Mouse (Mus musculus): ENCODE measurements around the gene Ppp1r8.
"Not testable (repeated sequence)": the region's sequence is repeated elsewhere in the genome, so short reads cannot be mapped to it uniquely, and the experiment has no call there.

The Ppp1r8 gene

DNA sequence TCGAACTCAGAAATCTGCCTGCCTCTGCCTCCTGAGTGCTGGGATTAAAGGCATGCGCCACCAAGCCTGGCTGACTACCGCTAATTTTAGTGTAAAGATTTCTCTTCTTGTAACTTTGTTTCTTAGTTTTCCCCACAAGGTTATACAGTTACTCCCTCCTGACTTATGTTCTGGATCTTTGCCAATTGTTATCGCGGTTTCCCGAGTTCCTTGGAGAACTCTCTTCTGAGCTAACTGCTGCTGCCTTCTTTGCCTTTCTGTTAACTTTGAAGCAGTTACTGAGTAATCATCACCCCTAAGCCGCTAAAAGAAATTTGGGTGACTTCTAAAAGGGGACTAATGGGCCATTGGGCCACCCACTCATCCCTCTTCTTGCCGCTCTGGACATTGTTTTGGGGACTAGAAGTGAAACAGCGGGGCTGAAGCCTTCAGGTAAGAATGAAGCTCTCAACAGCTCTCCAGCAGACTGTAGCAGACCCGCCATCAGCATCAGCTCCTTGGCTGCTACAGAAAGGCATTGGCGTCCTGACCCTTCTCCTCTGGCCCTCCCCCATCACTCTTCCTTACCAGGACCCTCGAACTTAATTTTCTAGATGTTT is 37.3 kb downstream of the Ppp1r8 start:
- DNase-seq = no peak

DNA sequence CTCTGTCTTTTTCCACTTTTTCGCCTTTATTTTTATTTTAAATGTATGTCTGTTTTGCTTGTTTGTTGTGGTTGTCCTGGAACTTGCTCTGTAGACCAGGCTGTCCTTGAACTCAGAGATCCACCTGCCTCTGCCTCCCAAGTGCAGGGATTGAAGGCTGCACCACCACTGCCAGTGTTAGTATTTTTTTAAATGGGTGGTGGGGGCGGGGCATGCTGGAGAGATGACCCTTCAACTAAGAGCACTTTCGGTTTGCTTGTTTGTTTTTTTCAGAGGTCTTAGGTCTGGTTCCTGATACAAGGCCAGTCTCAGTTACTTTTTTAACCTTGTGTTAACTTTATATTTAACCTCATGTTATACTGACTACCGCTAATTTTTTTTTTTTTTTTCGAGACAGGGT is 37.8 kb downstream of the Ppp1r8 start:
- DNase-seq = no peak

DNA sequence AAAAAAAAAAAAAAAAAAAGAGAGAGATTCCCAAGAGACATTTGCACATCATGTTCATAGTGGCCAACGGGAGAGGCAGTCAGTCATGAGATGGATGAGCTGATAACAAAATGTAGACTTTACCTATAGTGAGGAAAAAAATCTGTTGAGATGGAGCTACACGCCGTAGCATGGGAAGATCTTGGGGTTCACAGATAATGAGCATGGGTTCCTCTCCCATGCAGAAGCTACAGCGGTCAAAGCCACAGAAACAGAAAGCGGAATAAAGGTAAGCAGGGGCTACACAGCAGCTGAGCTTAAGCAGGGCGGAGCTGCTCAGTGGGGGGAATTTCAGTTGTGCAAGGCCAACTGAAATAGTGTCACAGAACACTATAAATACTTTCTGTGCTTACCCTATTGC is 38.6 kb downstream of the Ppp1r8 start:
- DNase-seq = no peak

DNA sequence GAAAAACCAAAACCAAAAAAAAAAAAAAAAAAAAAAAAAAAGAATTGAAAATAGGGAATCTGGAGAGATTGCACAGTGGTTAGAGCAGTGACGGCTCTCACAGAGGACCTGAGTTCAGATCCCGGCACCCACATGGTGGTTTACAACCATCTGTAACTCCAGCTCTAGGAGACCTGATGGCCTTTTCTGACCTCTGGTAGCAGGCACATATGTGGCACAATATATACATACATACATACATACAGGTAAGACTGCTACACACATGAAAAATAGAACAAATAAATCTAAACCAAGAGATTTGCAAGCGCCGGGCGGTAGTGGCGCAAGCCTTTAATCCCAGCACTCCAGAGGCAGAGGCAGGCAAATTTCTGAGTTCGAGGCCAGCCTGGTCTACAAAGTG is 39.1 kb downstream of the Ppp1r8 start:
- no peak for DNase-seq

DNA sequence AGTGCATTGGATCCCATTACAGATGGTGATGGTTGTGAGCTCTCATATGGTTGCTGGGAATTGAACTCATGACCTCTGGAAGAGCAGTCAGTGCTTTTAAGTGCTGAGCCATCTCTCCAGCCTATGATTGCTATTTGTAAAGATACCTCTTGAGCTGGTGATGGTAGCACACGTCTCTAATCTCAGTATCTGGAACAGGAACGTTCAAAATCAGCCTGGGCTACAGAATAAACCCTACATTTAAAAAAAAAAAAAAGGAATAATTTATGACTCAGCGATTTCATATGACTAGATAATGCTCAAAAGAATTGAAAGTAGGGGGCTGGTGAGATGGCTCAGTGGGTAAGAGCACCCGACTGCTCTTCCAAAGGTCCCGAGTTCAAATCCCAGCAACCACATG is 39.8 kb downstream of the Ppp1r8 start:
- no peak for DNase-seq

DNA sequence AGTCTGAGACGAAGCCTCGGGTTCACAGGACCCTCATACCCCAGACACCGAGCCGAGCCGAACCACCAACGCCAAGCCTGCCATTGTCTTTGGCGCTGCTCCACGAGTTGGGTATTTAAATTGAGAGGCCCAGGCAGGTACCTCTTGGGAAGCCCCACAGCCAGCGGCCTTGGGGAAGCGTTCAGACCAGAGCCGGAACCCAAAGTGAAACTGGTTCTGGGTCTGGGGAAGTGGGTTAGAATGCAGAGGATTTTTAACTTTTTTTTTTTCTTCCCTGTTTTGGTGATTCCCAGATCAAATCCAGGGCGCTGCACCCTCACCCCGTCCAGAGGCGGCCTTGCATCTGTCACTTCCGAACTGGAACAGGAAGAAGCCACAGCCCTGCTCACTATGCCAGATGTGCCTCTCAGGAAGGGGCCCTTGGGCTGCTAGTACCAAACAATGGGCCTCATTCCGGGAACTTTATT is 40.8 kb downstream of the Ppp1r8 start:
- DNase-seq = no peak

DNA sequence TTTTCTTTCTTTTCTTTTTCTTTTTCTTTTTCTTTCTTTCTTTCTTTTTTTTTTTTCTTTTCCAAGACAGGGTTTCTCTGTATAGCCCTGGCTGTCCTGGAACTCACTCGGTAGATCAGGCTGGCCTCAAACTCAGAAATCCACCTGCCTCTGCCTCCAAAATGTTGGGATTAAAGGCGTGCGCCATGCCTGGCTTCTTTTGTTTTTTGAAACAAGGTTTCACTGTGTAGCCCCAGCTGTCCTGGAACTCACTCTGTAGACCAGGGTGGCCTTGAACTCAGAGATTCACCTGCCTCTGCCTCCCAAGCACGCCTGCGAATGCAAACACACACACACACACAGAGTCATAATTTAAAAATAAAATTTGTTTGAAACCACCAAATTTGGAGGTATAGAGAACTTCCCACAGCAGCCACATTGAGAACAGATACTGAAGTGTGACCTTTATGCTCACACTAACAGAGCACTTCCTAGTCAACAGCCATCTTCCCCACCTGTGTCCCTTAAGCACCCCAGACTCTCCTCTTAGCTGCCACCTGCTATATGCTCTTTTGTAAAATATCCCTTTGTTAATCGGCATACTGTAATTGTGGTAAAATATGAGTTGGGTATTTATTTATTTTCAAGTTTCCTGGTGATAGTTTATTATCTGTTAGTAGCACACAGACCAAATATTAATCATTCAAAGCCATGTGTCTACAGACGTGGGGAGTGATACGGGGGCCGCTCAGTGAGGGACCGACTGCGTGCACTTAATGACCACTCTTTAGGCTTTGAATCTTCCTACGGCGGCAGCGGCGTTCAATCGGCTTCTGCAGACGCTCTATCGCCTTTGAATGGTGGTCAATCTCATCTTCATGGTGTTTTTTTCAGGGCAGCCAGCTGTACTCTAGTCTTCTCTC is 41.5 kb downstream of the Ppp1r8 start:
- no peak for DNase-seq

DNA sequence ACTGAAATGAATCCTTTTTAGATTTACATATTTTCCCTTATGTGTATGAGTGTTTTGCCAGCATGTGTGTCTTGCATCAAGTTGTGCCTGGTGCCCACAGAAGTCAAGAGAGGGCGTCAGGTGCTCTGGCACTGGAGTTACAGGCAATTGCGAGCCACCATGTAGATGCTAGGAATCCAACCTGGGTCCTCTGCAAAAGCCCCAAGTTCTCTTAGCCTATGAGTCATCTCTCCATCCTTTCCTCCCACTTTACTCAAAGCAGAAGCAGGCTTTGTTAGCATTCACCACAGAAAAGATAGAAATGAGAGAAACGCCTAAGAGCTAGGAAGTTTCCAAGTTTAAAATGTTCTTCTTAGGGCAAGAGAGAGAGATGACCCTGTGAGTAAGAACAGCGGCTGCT is 43.1 kb downstream of the Ppp1r8 start:
- no peak for DNase-seq

DNA sequence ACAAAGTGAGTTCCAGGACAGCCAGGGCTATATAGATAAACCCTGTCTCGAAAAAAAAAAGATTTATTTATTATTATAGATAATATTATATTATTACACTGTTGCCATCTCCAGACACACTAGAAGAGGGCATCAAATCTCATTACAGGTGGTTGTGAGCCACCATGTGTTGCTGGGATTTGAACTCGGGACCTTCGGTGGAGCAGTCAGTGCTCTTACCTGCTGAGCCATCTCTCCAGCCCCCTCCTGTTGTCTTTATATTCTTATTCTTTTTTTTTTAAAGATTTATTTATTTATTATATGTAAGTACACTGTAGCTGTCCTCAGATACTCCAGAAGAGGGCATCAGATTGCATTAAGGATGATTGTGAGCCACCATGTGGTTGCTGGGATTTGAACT is 44.3 kb downstream of the Ppp1r8 start:
- not testable (repeated sequence) for DNase-seq

DNA sequence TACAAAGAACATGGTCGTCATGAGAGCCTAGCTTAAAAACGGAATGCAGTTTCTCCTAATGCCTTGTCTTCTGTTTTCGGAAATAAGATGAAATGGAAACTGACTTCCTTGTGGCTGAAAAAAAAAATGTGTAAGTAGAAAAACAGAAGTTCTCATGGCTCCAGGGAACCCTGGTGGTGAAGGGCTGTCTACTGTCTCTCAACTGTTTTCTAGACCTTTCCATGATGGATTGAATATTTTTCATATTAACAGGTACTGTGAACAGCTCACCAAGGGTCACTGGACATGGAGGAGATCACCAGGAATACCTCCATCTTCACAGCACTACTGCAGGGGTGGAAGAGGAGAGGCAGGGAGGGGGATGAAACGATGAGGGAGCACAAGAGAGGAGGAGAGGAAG is 44.9 kb downstream of the Ppp1r8 start:
- DNase-seq = no peak

DNA sequence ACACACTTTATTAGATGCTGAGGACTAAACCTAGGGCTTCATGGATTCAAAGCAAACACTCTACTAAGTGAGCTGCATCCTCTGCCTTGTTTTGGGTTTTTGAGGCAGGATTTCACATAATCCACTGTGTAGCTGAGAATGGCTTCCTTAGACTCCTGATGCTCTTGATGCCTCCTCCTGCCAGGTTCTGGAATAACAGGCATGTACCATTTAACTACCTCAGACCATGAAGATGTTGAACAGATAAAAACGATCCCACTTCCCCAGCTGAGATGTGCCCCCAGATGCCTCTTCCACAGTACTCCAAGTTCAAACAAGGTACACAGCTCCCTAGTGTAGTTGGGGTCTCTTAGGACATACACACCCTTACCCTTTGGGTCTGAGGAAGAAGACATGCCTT is 45.5 kb downstream of the Ppp1r8 start:
- no peak for DNase-seq

DNA sequence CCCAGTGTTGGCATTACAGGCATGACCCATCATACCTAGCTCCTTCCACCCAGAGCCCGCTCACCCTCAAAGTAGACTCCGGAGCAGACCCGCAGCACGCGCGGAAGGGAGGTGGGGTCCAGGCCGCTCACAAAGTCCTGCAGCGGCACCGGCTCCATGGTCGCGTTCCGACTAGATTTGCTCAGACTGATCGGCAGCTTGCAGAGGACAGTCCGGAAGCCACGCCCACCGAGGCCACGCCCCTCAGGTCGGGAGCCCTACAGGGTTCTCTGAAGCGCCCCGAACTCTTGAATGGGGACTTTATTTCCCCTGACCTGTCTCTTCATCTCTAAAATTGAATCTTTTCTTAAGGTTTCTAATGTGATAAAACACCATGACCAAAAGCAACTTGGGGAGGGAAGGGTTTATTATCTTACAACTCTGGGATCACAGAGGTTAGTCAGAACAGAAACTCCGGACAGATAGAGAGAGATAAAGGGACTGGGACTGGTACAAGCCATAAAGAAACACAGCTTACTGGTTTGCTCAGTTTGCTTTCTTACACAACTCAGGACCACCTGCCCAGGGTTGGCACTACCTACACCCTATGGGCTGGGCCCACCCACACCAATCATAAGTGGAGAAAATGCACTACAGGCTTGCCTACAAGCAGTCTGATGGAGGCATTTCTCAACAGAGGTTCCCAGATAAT is 46.6 kb downstream of the Ppp1r8 start, which contains the start of gene Themis2:
Gene Themis2, minus strand, starts transcription at position 192 of the 691 bp plus-strand sequence.
- DNase-seq = peak; percentile 75

DNA sequence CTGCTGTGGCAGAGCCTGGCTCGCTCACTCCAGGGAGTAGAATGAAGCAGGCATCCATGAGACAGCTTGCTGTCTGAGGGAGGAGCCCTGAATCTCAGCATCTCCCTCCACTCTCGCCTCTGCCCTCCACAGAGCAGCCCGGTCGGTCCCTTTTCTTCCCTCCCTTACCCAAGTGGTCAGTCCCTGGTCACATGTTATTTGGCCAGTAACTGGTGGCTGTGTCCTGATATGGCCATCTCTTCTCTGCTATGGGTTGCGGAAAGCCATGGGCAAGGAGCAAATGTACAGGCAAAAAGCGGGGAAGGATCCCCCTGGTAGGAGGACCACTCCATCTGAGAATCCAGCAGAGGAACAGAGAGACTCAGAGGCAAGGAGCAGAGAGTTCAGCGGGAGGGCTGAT is 47.8 kb downstream of the Ppp1r8 start:
- DNase-seq = no peak

DNA sequence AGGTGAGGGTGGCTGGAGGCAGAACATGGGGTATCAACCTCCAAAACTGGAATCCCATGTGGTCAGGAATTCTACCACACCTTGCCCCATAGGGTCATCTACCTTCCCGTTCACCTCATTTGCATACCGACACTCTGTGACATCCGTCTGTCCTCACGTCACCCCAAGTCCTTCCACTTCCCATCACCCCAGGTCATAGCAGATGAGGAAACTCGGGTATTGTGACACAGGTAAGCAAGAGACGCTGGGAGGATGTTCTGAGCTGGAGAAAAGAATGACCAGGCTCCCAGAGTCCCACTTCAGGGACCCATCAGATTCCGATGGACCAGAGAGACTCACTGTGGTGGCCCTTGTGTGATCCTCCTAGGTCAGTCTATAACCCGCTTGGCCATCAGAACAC is 48.2 kb downstream of the Ppp1r8 start:
- DNase-seq = no peak

DNA sequence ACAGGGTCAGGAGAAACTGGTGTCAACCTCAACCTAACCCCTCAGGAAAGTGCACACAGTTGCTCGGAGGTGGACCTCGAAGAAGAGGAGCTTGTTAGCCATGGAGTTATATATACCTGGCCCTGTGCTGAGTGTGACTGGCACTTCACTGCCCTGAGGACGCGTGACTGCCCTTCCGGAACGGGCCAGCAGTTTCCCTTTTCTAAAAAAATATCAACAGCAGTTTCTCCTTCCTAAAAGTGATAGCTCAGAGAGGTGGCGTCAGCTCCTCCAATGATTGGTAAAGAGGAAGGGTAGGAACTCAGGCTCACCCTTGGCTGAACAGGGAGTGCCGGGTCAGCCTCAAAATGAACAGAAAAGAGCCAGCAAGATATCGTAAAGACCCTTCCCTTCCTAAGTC is 48.9 kb downstream of the Ppp1r8 start:
- no peak for DNase-seq

DNA sequence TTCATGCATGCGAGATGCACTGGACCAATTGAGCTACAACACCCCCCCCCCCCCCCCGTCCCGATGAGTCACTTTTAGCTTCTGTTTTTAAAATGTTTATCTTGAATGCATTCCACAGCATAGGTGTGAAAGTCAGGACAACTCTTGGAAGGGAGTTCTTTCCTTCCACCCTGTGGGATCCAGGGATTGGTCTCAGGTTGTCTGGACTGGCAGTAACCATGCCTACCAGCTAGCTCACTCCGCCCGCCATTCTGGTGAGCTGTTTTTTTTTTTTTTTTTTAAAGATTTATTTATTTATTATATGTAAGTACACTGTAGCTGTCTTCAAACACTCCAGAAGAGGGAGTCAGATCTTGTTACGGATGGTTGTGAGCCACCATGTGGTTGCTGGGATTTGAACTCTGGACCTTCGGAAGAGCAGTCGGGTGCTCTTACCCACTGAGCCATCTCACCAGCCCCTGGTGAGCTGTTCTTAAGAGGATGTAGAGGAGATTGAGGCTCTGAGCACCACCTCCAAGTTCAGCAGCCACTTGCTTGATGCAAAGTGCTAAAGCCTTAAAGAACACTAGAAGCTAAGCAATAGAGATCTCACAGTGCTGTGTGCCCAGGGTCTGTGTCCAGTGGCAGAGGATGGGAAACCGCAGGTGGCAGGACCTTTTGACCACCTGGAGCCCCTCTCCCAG is 49.5 kb downstream of the Ppp1r8 start:
- DNase-seq = not testable (repeated sequence)

DNA sequence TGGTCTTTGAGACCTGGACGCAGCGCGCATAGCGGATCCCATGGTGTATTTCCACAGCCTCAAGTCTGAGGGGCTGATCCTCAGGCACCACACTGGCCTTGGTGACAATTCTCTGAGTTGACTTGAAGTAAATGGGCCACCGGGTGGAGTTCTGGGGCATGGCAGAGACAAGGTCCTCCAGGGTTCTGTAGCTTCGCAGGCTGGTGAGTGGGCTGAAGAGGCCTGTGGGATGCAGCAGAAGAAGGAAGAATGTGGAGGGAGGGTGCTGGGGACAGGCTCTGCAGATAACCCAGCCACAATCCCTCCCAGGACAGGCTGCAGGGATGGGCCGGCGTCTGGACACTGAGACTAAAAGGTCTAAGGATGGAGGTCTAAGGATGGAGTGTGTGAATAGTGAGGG is 53.2 kb downstream of the Ppp1r8 start:
- DNase-seq = no peak

DNA sequence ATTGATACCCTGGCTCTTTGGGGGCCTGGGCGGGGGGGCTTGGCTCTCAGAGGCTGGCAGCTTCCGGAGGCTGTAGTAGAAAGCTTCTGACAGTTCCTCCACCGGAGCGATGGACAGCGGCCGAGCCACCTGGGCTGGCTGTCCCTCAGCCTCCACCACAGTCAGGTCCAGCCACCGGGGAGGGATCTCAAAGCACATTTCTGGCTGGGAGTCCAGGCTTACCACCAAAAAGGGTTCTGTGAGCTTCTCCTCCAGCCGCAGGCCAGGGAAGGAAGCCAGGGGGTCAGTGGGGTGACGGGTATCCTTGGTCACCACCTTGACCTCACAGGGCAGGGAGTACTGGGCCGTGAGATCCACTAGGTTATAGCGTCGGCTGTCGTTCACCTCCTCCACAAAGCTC is 57.7 kb downstream of the Ppp1r8 start:
- DNase-seq = no peak

DNA sequence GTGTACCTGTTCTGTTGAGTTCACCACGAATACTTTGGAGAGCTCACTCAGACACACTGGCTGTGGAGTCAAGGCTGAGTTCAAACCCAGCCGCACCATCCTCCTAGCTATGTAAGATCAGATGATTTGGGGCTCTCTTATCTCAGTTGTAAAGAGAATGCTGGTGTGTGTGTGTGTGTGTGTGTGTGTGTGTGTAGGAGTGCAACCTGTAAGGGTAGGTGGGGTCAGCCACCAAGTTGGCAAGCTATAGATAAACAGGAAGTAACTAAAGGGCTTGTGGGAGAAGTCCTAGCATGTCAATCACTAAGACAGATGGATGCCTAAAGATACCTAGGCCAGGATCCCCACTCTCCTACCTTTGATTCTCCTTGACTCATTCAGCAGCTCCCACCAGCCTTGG is 59.2 kb downstream of the Ppp1r8 start:
- DNase-seq = no peak

DNA sequence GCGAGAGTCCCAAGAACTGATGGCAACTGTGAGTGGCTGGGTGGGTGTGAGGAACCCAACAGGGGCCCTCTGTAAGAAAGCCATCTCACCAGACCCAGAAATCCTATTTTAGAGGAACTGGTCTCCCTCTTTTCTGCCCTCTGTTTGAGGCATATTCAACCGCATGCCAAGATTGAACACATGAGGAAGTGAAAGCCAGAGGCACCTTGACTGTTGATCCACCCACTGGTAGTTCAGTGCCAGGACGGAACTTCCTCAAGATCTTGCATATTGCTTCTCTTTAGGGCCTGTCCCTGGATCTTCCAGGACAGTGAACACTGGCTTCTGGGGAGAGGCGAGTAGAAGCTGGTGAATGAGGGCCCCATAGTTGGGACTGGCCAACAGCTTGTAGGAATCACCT is 62.7 kb downstream of the Ppp1r8 start:
- no peak for DNase-seq

DNA sequence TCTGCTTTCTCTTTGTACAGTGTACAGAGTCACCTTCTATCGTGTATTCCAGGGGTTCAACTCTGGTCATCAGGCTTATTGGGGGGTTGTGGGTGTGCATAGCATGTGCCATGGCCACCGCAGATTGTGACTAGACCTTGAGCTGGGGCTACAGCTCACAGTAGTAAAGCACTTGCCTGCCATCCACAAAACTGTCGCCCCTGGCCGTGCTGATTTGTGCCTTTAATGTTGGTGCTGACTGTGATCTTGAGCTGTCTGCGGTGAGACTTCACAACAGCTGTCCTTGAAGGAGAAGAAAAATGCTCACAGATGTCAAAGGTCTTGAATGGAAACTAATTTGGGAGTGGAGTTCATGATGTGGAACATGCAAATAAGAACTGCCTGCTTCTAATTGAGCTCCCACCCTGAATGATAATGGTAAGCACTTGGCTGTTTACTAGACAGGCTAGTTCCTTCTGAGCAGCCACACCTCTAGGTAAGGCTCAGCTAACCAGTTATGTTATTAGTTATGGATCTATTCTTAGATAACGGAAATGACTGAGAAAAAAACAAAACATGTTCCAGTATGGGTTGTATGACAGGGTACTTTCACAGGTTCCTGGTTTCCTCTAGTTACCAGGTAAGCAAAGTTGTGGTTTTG is 64.3 kb downstream of the Ppp1r8 start:
- DNase-seq = no peak

Measured in kidney, postnatal 14 days (tissue).